Mouse (Mus musculus): ENCODE data around the gene Oprm1.

DNA sequence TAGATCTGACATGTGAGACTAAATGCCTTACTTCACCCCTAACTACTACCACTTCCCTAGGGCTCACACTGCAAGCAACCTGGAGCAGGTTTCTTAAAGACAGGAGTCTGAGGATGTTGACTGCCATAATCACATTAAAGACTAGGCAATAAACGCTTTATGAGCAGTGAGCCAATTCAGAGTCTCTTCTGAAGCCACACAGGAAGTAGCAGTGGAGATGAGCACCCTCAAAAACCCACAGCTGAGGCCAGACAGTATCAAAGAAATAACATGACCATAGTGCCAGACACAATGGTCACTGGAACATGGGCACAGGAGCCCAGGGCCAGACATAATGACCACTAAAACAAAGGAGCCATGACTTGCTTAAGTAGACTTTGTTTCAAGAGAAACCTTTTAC lies 230.2 kb downstream of the Oprm1 start:
- TF ChIP-seq CTCF (IDR thresholded peaks at IDR 0.05; ENCODE audit: borderline replicate concordance, extremely low read depth, insufficient read depth, insufficient read length) (no peak), POLR2A (IDR thresholded peaks at IDR 0.05; ENCODE audit: borderline replicate concordance, extremely low read depth, insufficient read depth, insufficient read length, poor library complexity, severe bottlenecking) (no peak)

Measured in brain, embryonic 14.5 days (tissue).